Mouse (Mus musculus) skeletal muscle tissue, adult 2 months (tissue): ENCODE measurements around the gene Ckap4.

Experiments used
- DNase-seq: peaks from one replicate; pipeline ENCODE4 v3.0.0-alpha.2; 2012; ENCODE audit warnings: low read depth, low spot score

Ckap4 gene

GRCm38 (mm10) chr10:84533912-84534671 is at the start of gene Ckap4:
Ckap4 (minus strand) TSS chr10:84534062.
- peak; percentile 47 for DNase-seq

DNA sequence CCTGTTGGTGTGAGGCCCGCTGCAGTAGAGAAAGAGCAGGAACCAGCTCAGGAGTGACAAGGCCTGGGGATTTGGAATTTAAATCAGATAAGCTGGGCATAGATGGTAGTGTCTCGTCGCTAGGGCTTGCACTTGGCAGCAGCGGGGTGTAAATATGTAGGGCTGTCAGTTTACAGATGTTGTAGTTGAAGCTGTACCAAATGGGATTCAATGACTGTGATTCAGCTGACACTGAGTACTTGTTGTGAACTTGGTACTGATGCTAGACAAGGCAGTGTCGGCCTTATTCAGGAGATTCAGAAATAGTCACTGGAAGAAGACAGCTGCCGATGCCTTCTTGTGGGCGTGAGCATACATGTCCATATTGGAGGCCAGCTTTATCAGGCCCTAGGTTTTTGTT is 48.4 kb upstream of the Ckap4 start:
- peak; percentile 45 for DNase-seq

DNA sequence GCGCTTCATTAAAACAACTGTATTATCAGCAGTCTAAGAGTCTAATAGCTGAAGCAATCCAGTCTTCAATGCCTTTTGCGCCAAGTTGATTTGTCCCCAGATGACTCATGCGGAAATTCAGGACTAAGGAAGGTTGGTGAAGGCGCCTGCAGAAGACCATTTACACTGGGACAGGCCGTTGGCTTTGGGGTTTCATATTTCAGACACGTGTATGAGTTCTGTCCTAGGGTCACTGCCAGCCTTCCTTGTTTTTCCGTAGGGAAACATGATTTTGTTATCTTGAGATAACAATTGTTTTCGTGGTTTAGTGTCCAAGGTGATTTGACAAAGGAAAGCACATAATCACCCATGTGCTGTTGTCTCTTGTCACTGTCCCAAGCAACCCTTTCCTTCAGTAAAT is 47.3 kb upstream of the Ckap4 start:
- DNase-seq: no peak

- DNase-seq: no peak
Observed at GRCm38 (mm10) chr10:84579527-84579926, 45.7 kb upstream of the Ckap4 start.

DNA sequence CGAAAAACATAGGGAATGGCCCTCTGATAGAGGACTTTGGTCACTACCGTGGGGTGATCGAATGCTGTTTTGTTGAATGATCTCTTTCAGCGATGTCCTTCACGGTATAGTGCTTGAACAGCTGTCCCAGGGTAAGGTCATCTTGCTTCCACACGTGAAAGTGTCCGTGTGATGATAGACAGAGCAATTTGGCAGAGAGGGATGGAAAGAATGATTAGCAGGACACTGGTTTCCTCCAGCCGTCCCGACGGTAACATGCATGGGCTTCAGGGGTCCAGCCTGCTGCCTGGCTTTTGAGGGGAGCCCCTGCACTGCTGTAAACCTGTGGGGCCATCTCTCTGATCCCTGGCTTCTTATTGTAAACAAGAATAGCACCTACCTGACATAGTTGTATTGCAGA is 44.9 kb upstream of the Ckap4 start:
- DNase-seq: no peak

DNA sequence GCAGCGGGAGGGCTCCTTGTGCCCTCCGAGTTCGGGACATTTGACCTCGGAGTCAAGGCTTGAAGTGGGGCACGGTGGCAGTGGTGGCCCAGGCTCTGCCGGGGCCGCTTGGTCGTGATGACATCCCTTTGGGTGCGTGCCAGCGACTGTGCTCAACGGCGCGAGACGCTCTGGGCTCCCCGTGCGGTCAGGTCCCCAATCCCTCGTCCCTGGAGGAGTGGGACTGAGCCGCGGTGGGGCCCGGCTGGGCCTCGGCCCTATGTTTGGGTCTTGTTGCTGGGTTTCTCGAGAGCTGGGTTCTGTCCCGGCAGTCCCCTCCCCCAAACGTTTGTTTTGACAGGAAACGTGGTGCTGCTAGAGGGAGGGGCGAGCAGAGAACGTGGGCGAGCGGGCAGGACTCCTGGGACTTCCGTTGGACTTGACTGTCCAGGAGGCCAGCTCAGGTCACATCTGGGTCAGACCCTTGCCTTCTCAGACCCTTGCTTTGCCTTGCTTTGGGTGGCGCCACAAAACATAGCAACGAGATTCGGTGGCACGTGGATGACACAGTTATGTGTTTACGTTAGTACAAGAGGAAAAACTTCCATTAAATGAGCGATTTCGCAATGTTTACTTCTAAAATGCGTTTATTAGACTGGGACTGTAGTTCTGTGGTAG is 43.3 kb upstream of the Ckap4 start:
- peak; percentile 76 for DNase-seq

GRCm38 (mm10) chr10:84576395-84577070 is 42.7 kb upstream of the Ckap4 start, which contains the start of gene Tcp11l2:
Tcp11l2 (plus strand) TSS chr10:84576626.
- peak; percentile 96 for DNase-seq

- DNase-seq: peak; percentile 93
Observed at GRCm38 (mm10) chr10:84576029-84576394, 42.1 kb upstream of the Ckap4 start.

GRCm38 (mm10) chr10:84573671-84574420 is 40.0 kb upstream of the Ckap4 start:
- no peak for DNase-seq

GRCm38 (mm10) chr10:84571052-84571639 is 37.3 kb upstream of the Ckap4 start:
- DNase-seq: no peak

GRCm38 (mm10) chr10:84564427-84564826 is 30.6 kb upstream of the Ckap4 start:
- peak; percentile 55 for DNase-seq

GRCm38 (mm10) chr10:84562567-84563554 is 29.0 kb upstream of the Ckap4 start:
- no peak for DNase-seq

- DNase-seq: no peak
Observed at GRCm38 (mm10) chr10:84562121-84562520, 28.3 kb upstream of the Ckap4 start.

DNA sequence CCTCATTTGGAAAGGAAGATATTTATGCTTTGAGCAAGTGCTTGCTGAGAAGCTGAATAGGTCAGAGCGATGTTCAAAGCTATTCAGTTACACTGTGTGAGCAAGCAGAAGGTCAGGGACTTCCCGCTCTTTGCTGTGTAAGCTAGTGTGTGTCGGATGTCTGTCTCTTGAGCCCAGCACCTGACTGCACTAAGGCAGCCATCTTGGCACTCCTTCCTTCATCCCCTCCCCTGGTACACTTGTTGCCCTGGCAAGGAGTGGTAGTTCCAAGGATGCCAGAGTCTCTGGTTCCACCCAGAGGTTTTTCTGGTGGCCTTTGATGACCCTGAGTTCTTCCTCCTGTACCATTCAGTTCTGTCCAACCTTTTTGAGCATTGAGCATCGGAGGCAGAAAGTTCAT is 26.1 kb upstream of the Ckap4 start:
- peak; percentile 93 for DNase-seq

- DNase-seq: no peak
Observed at GRCm38 (mm10) chr10:84558511-84558910, 24.6 kb upstream of the Ckap4 start.

DNA sequence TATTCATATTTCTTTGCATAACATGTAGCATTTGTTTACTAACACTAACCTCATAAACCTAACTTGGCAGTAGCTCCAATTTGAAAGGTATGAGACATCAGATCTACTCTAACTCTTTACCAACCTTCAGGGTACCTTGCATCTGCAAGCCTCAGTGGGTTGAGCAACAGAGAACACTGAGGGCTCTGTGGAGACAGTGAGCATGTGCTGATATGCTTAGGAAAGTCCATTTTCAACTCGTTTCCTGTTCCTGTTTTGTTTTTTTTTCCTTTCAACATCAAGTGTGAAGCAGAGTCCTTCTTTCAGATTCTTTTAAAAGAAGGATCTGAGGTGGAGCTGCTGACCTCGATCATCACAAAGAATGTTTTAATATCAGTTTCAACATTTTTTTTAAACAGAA is 22.3 kb upstream of the Ckap4 start:
- no peak for DNase-seq

- no peak for DNase-seq
Observed at GRCm38 (mm10) chr10:84554291-84555009, 20.6 kb upstream of the Ckap4 start.

- no peak for DNase-seq
Observed at GRCm38 (mm10) chr10:84552477-84552876, 18.6 kb upstream of the Ckap4 start.

DNA sequence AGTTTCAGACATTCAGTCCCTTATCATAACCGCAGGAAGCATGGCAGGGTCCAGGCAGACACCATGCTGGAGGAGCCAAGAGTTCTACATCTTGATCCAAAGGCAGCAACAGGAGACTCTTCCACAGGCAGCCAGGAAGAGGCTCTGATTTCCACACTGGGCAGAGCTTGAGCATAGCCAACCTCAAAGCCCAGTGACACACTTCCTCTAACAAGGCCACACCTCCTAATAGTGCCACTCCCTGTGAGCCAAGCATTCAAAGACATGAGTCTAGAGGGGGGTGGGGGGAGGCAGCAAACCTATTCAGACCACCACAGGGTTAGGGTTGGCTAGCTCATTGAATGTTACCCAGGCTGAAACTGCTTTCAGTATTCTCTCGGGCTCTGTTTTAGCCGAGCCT is 18.0 kb upstream of the Ckap4 start:
- DNase-seq: no peak

GRCm38 (mm10) chr10:84549920-84550293 is 16.0 kb upstream of the Ckap4 start:
- no peak for DNase-seq
